Mouse (Mus musculus) CH12.LX (cell line): ENCODE measurements around the gene Smarca2. TPM values are rescaled to one million over a fixed set of nuclear protein-coding genes. Genes with fewer than 3 reads are reported as not detected.
A peak's percentile ranks its signal among the peaks of the same experiment; 100 is the strongest.

Experiments
- DNase-seq: peaks from one replicate; pipeline ENCODE4 v3.0.0-alpha.2; 2013; ENCODE audit errors: extremely low read depth
- H3K27ac ChIP-seq: 2 replicates; pipeline ENCODE4 v1.5.1; 2012; ENCODE audit warnings: low read depth, mild to moderate bottlenecking, control low read depth, moderate library complexity; ENCODE audit not compliant: insufficient read depth
- H3K27me3 ChIP-seq: replicated peaks from 2 replicates; pipeline ENCODE3; 2012; ENCODE audit warnings: inconsistent platforms
- H3K36me3 ChIP-seq, 2 experiments: replicated peaks in 1 of 2; 2 replicates each; pipeline versions ENCODE3 to v1.6.1; 2012; ENCODE audit warnings: inconsistent platforms in 1 of 2, low read length in 1 of 2, mild to moderate bottlenecking in 1 of 2, mixed read lengths in 1 of 2, moderate library complexity in 1 of 2; ENCODE audit not compliant: control insufficient read depth in 1 of 2, insufficient read depth in 1 of 2
- H3K4me1 ChIP-seq, 2 experiments: 2 replicates each; pipeline ENCODE4 v1.6.1; 2012; ENCODE audit warnings: inconsistent platforms in 1 of 2, moderate library complexity in 1 of 2; ENCODE audit not compliant: insufficient read depth in 2 of 2, control insufficient read depth in 1 of 2
- H3K4me2 ChIP-seq: 2 replicates; pipeline ENCODE4 v1.6.1; 2012; ENCODE audit warnings: low read depth, mild to moderate bottlenecking, control low read depth; ENCODE audit not compliant: poor library complexity, insufficient read depth, severe bottlenecking
- H3K4me3 ChIP-seq, 3 experiments: fragments of 150-350 bp in 1 of 3; sonication (generic) in 1 of 3; replicated peaks in 1 of 3; 2 replicates each; pipeline versions ENCODE3 to v1.5.1; 2011 to 2012; ENCODE audit warnings: low read depth in 2 of 3, low read length in 2 of 3, mild to moderate bottlenecking in 2 of 3, moderate library complexity in 2 of 3, control low read depth in 1 of 3, improper control_type of control experiment in 1 of 3, inconsistent platforms in 1 of 3, mixed read lengths in 1 of 3; ENCODE audit not compliant: poor library complexity in 1 of 3
- H3K79me2 ChIP-seq: replicated peaks from 2 replicates; pipeline ENCODE4 v1.6.1; 2012; ENCODE audit warnings: mild to moderate bottlenecking, moderate library complexity; ENCODE audit not compliant: control insufficient read depth, poor library complexity, insufficient read depth, severe bottlenecking; ENCODE audit errors: extremely low read depth
- H3K9ac ChIP-seq: 2 replicates; pipeline ENCODE4 v1.6.1; 2012; ENCODE audit warnings: low read depth, mild to moderate bottlenecking, control low read depth, moderate library complexity; ENCODE audit not compliant: insufficient read depth
- H3K9me3 ChIP-seq: replicated peaks from 2 replicates; pipeline ENCODE3; 2012; ENCODE audit warnings: low read length, inconsistent platforms, mixed read lengths
- CHD2 ChIP-seq: IDR thresholded peaks from 2 replicates; pipeline ENCODE4 v1.6.1; 2011; ENCODE audit warnings: low read length, improper control_type of control experiment
- CTCF ChIP-seq, 2 experiments: IDR thresholded peaks in 1 of 2; conservative IDR thresholded peaks in 1 of 2; 2 replicates each; pipeline ENCODE4 v1.5.1; 2011 to 2012; ENCODE audit warnings: low read depth in 2 of 2, low read length in 2 of 2, improper control_type of control experiment in 1 of 2, inconsistent platforms in 1 of 2, mild to moderate bottlenecking in 1 of 2, moderate library complexity in 1 of 2
- IRF4 ChIP-seq: IDR thresholded peaks from 2 replicates; pipeline ENCODE4 v1.6.1; 2014; ENCODE audit warnings: low read depth, mild to moderate bottlenecking, inconsistent platforms, low read length, improper control_type of control experiment
- JUND ChIP-seq: conservative IDR thresholded peaks from 2 replicates; pipeline ENCODE4 v1.6.1; 2011; ENCODE audit warnings: low read depth, low read length, improper control_type of control experiment
- MAX ChIP-seq: IDR thresholded peaks from 2 replicates; pipeline ENCODE4 v1.6.1; 2011; ENCODE audit warnings: low read length, improper control_type of control experiment
- MYC ChIP-seq: IDR thresholded peaks from 2 replicates; pipeline ENCODE4 v1.6.1; 2011; ENCODE audit warnings: low read depth, mild to moderate bottlenecking, improper control_type of control experiment, low read length
- RAD21 ChIP-seq: IDR thresholded peaks from 2 replicates; pipeline ENCODE4 v1.6.1; 2011; ENCODE audit warnings: low read depth, mild to moderate bottlenecking, low read length, improper control_type of control experiment, moderate library complexity
- UBTF ChIP-seq: IDR thresholded peaks from 2 replicates; pipeline ENCODE4 v1.6.1; 2012; ENCODE audit warnings: low read depth, mild to moderate bottlenecking, inconsistent platforms, low read length, improper control_type of control experiment, moderate library complexity
- ZKSCAN1 ChIP-seq: IDR thresholded peaks from 2 replicates; pipeline ENCODE4 v1.6.1; 2012; ENCODE audit warnings: low read depth, inconsistent platforms, low read length, improper control_type of control experiment, borderline replicate concordance
- dilution Hi-C: fragments of 300-500 bp; cut with MboI; formaldehyde crosslinking; loops from 2 replicates; pipeline ENCODE4 v1.14.3; 2020; ENCODE audit warnings: low sequenced_read_pairs; ENCODE audit not compliant: extremely low pct_unique_long_range_greater_than_20kb, extremely low pct_ligation_motif_present
- in situ Hi-C: fragments of 300-500 bp; cut with MboI; formaldehyde crosslinking; loops from 3 replicates; pipeline ENCODE4 v1.14.3; 2019; ENCODE audit warnings: low sequenced_read_pairs, low pct_ligation_motif_present, low pct_unique_long_range_greater_than_20kb, mixed read lengths
- polyA plus RNA-seq: library from polyadenylated mRNA; unstranded; fragments of >175 nt; gene quantifications from 2 replicates; pipeline ENCODE4 v1.2.1, GENCODE M21; 2012; ENCODE audit warnings: low read depth; ENCODE audit not compliant: insufficient read length
- total RNA-seq, 2 experiments: library from RNA; depleted of rRNA; stranded (reverse); fragments of 300-350 nt in 1 of 2; fragments of >200 nt in 1 of 2; gene quantifications; 2 replicates each; pipeline ENCODE4 v1.2.3; 2012 to 2014

Gene Smarca2
- total and polyA plus RNA-seq, 3 experiments = 19.4 to 47.1 (median 21.8) TPM

GRCm38 (mm10) chr19:26814629-26815028, 209.8 kb downstream of the Smarca2 start:
- Histone ChIP-seq H3K36me3 (no peaks in the 10 kb centered on the region), H3K4me3 (no peak overlapping the region), H3K27ac (no peak overlapping the region), H3K9ac (no peak overlapping the region), H3K4me1 (no peaks in the 10 kb centered on the region), H3K79me2 (no peaks in the 10 kb centered on the region), H3K27me3 (no peaks in the 10 kb centered on the region), H3K9me3 (peaks cover 7% of the 10 kb centered on the region), H3K4me2 (no peak overlapping the region)
- peak in 1 of 2 experiments; percentile 12; a peak in 1 of 4 replicates for TF ChIP-seq CTCF (conservative IDR thresholded peaks at IDR 0.05 in 1 of 2, IDR thresholded peaks at IDR 0.05 in 1 of 2; ENCODE audit: low read depth in 2 of 2, low read length in 2 of 2)
- no peak for TF ChIP-seq CHD2
- peak; percentile 17 for TF ChIP-seq RAD21
- dilution Hi-C loops (no loop called here), in situ Hi-C loops (no loop called here)
- DNase-seq = no peak

GRCm38 (mm10) chr19:26817901-26818300, 213.1 kb downstream of the Smarca2 start:
- TF ChIP-seq RAD21 (no peak), MYC (no peak), CTCF (conservative IDR thresholded peaks at IDR 0.05 in 1 of 2, IDR thresholded peaks at IDR 0.05 in 1 of 2; ENCODE audit: low read depth in 2 of 2, low read length in 2 of 2) (no peak), JUND (no peak), UBTF (no peak), IRF4 (no peak), ZKSCAN1 (no peak), MAX (no peak)
- TF ChIP-seq, all 38 proteins: peak for 0

More at GRCm38 (mm10) chr19:26817901-26818300, 213.1 kb downstream of the Smarca2 start:
- dilution Hi-C loops (no loop called here), in situ Hi-C loops (no loop called here)
- Histone ChIP-seq H3K27me3 (no peaks in the 10 kb centered on the region), H3K9ac (no peak overlapping the region), H3K79me2 (no peaks in the 10 kb centered on the region; the same call in 1 of the 2 replicates), H3K36me3 (no peaks in the 10 kb centered on the region), H3K4me2 (no peak overlapping the region), H3K27ac (no peak overlapping the region), H3K4me1 (peaks cover 0 to 4% of the 10 kb centered on the region in 2 experiments; a peak in 1 of 4 replicates), H3K9me3 (no peaks in the 10 kb centered on the region), H3K4me3 (no peak overlapping the region)
- no peak for DNase-seq
